Mouse (Mus musculus): Measurements from ENCODE around the gene Pycr1.

Gene Pycr1

GRCm38 (mm10) chr11:120658876-120659410 lies 15.4 kb upstream of the Pycr1 start:
- in situ Hi-C loops (cut with MboI): no loop called here

DNA sequence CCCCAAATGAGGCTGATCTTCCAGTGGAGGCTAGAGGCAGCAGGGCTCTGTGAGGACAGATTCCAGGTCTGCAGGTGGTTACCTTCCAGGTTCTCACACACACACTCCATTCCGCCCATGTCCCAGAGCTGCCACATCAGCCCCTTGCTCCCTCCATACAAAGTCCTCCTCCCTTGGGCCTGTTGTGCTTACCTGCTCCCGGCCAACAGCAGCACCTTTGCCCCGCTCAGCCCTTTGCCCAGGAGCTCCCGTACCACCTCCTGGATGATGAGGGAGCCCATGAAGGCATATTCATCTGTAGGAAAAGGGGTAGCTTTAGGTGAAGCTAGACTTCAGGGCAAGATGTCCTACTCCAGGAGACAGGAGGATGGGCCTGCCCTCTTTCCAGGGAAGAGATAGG lies 13.7 kb upstream of the Pycr1 start:
- in situ Hi-C loops (cut with MboI): no loop called here

GRCm38 (mm10) chr11:120654741-120655140 lies 11.2 kb upstream of the Pycr1 start:
- in situ Hi-C loops (cut with MboI): no loop called here

DNA sequence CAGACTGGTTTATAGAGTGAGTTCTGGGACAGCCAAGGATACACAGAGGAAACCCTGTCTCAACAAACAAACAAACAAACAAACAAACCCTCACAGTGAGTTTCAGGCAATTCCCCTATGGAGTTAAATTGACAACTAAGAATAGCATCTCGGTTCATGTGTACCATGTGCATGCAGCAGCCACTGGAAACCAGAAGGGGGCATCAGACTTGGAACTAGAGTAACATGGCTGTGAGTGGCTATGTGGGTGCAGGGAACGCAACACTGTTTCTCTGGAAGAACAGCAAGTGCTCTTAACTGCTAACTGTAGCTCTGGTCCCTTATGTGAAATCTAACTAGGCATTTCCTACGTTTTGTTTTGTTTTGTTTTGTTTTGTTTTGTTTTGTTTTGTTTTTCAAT lies 8.3 kb upstream of the Pycr1 start:
- in situ Hi-C loops (cut with MboI): no loop called here

DNA sequence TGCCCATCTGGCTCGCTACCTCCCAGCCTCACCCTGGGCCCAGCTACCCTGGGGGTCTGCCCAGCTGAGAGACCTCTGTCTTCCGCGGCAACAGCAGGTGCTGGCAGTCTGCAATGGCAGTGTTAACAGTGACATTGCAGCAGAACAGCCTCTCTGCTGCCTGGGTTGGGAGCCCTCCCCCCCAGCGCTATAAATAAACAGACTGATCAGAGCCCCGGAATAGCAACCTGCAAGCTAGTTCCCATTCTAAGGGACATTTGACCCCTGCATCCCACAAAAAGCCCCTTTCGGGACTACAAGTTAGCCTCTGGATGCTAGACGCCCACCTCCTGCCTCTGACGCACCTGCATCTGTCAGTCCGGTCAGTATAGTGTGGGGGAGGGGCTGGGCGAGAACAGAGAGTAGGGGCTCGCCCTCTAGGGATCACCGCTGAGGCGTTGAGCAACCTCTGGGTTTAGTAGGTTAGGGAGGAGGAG lies 4.5 kb upstream of the Pycr1 start, which contains the start of gene Myadml2:
Gene Myadml2, minus strand, starts transcription at position 158 of the 476 bp plus-strand sequence.
- in situ Hi-C loops (cut with MboI): no loop called here

- in situ Hi-C loops (cut with MboI): no loop called here
Observed at GRCm38 (mm10) chr11:120647047-120647830, 3.7 kb upstream of the Pycr1 start.

GRCm38 (mm10) chr11:120642939-120643600 lies 499 bp downstream of the Pycr1 start:
- in situ Hi-C loops (cut with MboI): no loop called here

DNA sequence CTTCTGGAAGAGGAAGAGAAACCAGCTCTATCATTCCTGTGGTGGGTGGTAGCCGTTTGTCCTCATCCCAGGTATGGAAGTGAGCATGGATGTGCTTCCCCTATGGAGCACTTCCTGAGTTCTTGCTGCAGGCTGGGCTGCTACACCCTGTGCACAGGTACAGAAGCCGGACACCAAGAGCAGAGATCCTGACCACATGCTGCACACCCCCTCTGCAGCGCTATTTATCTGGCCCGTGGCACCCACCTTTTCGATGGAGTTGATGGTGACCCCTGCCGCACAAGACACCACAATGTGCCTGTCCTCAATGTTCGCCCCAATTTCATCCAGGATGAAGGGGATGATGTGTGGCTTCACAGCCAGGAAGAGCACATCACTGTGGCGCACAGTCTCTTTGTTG lies 1.7 kb downstream of the Pycr1 start:
- in situ Hi-C loops (cut with MboI): no loop called here

DNA sequence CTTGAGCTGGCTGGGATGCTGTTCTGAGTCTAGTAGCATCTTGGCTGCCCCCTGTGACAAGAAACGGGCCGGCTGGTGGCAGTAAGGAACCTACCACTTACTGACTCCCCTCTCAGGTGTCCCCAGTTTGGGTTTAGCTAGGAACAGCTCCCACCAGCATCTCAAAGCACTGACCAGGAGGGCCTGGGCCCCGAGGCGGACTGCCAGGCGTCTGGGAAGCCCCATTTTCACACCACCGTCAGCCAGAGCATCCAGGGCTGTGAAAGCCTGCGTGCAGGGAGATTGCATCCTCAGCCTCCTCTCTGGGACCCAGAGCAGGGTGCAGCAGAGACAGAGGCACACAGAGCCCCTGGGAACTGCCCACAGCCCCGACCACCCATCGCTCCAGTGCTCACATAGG lies 2.3 kb downstream of the Pycr1 start:
- in situ Hi-C loops (cut with MboI): no loop called here

- in situ Hi-C loops (cut with MboI): loop anchor here (5.0 kb wide), 1 partner anchor 37 kb away; the partner anchor contains the start of gene Aspscr1
Observed at GRCm38 (mm10) chr11:120634810-120635209, 8.8 kb downstream of the Pycr1 start.

- in situ Hi-C loops (cut with MboI): loop anchor here (5.0 kb wide), 1 partner anchor 39 kb away; the partner anchor contains the start of gene Aspscr1
Observed at GRCm38 (mm10) chr11:120633520-120634343, 9.8 kb downstream of the Pycr1 start, which contains the start of gene Mafg. Gene Mafg (minus strand): TSS chr11:120633600.

GRCm38 (mm10) chr11:120632559-120633519 lies 10.7 kb downstream of the Pycr1 start:
- in situ Hi-C loops (cut with MboI): loop anchor here (5.0 kb wide), 1 partner anchor 39 kb away; the partner anchor contains the start of gene Aspscr1

DNA sequence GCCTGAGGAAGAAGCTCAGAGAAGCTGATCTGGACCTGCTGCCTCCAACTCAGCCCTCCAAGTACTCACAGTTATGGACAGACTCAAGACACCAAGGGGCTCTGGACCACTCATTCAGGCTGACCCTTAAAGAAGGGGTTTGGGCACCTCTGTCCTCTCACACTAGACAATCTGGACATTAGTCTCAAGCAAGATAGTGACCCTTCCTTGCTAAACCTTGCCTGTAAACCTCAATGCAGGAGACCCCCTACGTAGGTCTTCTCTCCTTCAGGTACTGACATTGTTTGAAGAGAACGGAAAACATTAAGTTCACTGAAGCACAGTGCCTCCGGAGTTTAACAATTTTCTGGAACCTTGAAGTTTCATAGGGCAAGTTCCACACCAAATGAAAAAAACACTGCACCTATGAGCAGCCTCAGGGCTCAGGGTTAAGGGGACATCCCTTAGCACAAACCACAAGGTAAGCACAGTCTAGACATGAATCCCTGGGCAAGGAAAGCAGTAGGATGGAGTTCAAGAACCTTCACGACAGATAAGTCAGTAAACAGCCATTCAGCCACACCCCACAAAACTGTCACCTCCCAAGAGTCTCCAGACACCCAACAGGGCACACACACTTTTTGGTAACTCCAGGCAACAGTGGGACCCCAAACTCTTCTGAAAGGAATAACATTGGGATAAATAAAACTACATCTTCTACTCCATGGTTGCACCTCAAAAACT lies 11.7 kb downstream of the Pycr1 start:
- in situ Hi-C loops (cut with MboI): loop anchor here (5.0 kb wide), 1 partner anchor 40 kb away; the partner anchor contains the start of gene Aspscr1

DNA sequence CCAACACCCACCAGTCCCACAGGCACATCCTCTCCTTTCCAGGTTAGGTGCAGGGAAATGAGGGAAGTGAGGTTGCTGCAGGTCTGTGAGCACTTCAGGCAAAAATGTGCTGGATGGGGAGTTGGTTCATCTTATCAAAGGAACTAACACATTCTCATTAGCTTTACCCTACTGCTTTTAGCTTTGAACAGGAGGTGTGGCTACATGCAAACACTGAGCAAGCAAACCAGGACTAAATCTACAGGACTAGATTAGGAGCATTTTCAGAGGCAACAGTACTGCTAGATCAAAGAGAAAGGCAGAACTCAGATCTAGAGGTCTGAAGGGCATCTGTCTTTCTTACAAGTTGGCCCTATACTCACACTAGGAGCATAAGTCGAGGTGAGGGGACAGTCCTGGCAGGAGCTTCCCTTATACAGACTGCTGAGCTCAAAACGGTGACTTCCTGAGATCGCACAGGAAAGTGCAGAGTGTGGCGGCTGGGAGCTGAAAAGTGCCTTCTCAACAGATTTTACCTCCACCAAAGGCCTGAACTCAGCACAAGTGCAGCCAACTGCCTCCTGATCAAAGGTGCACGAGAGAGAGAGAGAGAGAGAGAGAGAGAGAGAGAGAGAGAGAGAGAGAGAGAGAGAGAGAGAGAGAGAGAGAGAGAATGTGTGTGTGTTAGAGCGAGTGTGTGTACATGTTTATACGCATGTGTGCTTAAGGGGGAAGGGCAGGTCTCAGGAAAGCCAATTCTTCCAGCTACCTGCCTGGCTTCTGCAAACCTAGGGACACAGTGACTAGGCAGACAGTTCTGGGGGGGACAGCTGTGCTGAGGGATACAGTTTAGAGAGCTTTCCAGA lies 12.5 kb downstream of the Pycr1 start:
- in situ Hi-C loops (cut with MboI): loop anchor here (5.0 kb wide), 1 partner anchor 41 kb away; the partner anchor contains the start of gene Aspscr1

GRCm38 (mm10) chr11:120630401-120630871 lies 13.1 kb downstream of the Pycr1 start:
- in situ Hi-C loops (cut with MboI): loop anchor here (5.0 kb wide), 1 partner anchor 42 kb away; the partner anchor contains the start of gene Aspscr1

DNA sequence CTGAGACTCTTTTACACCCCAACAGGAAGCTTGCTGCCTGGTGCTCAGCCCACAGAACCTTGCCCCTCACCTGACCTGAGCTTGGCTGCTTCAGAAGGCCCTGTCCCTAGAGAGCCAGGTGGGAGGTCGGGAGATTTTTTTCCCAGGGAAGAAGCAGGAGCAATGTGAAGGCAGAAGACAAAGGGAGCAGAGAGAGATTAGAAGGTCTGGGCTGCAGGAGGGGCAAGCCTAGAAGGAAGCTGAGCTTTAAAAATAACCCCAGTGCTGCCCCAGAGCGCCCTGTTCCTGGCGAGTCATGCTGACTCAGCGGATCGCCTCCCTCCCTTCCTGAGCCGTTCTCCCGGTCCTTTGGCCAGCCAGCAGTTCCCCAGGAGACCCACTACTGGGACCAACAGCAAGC lies 13.7 kb downstream of the Pycr1 start:
- in situ Hi-C loops (cut with MboI): loop anchor here (5.0 kb wide), 1 partner anchor 42 kb away; the partner anchor contains the start of gene Aspscr1

GRCm38 (mm10) chr11:120629341-120629730 lies 14.2 kb downstream of the Pycr1 start:
- in situ Hi-C loops (cut with MboI): no loop called here

DNA sequence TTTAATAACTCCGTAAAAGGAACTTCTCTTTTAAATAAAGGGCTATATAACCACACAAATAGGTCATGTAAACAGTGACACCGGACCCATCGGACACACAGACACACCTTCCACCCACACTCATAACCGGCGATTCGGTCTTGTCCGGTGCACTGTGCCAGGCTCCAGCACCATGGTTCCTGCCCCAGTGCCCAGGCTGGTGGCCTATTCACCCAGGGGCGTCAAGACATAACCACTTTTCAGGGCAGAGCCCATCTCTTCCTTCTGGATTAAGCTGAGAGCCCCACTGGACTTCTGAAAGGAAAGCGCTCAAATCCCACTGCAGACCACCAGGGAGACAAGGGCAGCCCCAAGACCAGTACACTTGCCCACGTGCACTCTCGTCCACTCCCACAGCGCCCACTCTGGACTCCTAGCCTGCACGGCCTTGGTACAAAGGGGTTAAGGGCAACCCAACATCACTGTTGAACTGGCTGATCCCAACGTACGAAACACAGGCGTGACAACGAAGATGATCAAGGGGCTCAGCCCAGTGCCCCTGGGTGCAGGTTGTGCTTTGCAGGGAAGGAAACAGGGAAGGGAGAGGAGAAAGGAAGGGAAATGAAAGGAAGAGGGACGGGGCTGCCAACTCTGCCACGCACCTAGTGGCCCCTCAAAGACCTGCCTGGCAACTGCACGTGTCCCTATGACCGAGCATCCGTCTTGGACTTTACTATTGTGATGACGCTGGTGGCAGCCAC lies 14.8 kb downstream of the Pycr1 start:
- in situ Hi-C loops (cut with MboI): no loop called here

Measured in mature B cell (primary cell).